Mouse (Mus musculus) skeletal muscle tissue, adult 2 months (tissue): ENCODE data around the gene Tmem138.

Experiments used
- DNase-seq: peaks from one replicate; pipeline ENCODE4 v3.0.0-alpha.2; 2012; ENCODE audit warnings: low read depth, low spot score

Tmem138 gene

GRCm38 (mm10) chr19:10576690-10577561 lies at the start of gene Tmem138, which contains the start of gene Cyb561a3:
Tmem138 (minus strand) TSS chr19:10577362.
Cyb561a3 (plus strand) TSS chr19:10577172.
- DNase-seq: peak; percentile 92

- no peak for DNase-seq
Measured at GRCm38 (mm10) chr19:10608573-10609240, 31.5 kb upstream of the Tmem138 start.

GRCm38 (mm10) chr19:10605901-10606622 lies 28.9 kb upstream of the Tmem138 start:
- DNase-seq: no peak

- DNase-seq: peak; percentile 98
Measured at GRCm38 (mm10) chr19:10605293-10605900, 28.2 kb upstream of the Tmem138 start, which contains the start of the genes Ddb1 and Tkfc. Ddb1 (plus strand) TSS chr19:10605327. Tkfc (minus strand) TSS chr19:10605654.

- no peak for DNase-seq
Measured at GRCm38 (mm10) chr19:10604534-10604933, 27.4 kb upstream of the Tmem138 start.

- DNase-seq: no peak
Measured at GRCm38 (mm10) chr19:10603660-10604523, 26.7 kb upstream of the Tmem138 start.

GRCm38 (mm10) chr19:10602787-10603186 lies 25.6 kb upstream of the Tmem138 start:
- peak; percentile 79 for DNase-seq

- DNase-seq: no peak
Measured at GRCm38 (mm10) chr19:10602247-10602769, 25.1 kb upstream of the Tmem138 start.

- no peak for DNase-seq
Measured at GRCm38 (mm10) chr19:10599648-10600047, 22.5 kb upstream of the Tmem138 start.

- no peak for DNase-seq
Measured at GRCm38 (mm10) chr19:10598188-10598587, 21.0 kb upstream of the Tmem138 start.

- no peak for DNase-seq
Measured at GRCm38 (mm10) chr19:10591659-10592377, 14.7 kb upstream of the Tmem138 start.

- DNase-seq: no peak
Measured at GRCm38 (mm10) chr19:10590301-10590700, 13.1 kb upstream of the Tmem138 start.

- DNase-seq: no peak
Measured at GRCm38 (mm10) chr19:10589127-10589857, 12.1 kb upstream of the Tmem138 start.

- DNase-seq: no peak
Measured at GRCm38 (mm10) chr19:10587231-10587630, 10.1 kb upstream of the Tmem138 start.

GRCm38 (mm10) chr19:10585112-10585511 lies 8.0 kb upstream of the Tmem138 start:
- DNase-seq: no peak

- DNase-seq: no peak
Measured at GRCm38 (mm10) chr19:10583550-10584146, 6.5 kb upstream of the Tmem138 start.

- no peak for DNase-seq
Measured at GRCm38 (mm10) chr19:10581984-10582383, 4.8 kb upstream of the Tmem138 start.

- no peak for DNase-seq
Measured at GRCm38 (mm10) chr19:10580761-10581160, 3.6 kb upstream of the Tmem138 start.
